Mouse (Mus musculus): Measurements from ENCODE around the gene Csf2ra.
A peak's percentile ranks its signal among the peaks of the same experiment; 100 is the strongest.
"Not testable (repeated sequence)": the region's sequence is repeated elsewhere in the genome, so short reads cannot be mapped to it uniquely, and the experiment has no call there.

The Csf2ra gene

GRCm38 (mm10) chr19:61224678-61225525 is 3.3 kb downstream of the Csf2ra start:
- no peak for DNase-seq (ENCODE audit: low spot score)

- DNase-seq (ENCODE audit: low spot score) = no peak
Measured at GRCm38 (mm10) chr19:61223706-61224328, 4.4 kb downstream of the Csf2ra start.

GRCm38 (mm10) chr19:61207506-61207905 is 20.7 kb downstream of the Csf2ra start:
- not testable (repeated sequence) for DNase-seq (ENCODE audit: low spot score)

GRCm38 (mm10) chr19:61199836-61200235 is 28.4 kb downstream of the Csf2ra start:
- peak; percentile 21 for DNase-seq (ENCODE audit: low spot score)

- peak; percentile 96 for DNase-seq (ENCODE audit: low spot score)
Measured at GRCm38 (mm10) chr19:61199316-61199715, 28.9 kb downstream of the Csf2ra start.

GRCm38 (mm10) chr19:61183590-61183989 is 44.6 kb downstream of the Csf2ra start, which contains the start of gene Gm6020:
Gm6020 (plus strand) TSS chr19:61183890.
- not testable (repeated sequence) for DNase-seq (ENCODE audit: low spot score)

GRCm38 (mm10) chr19:61175756-61176324 is 52.4 kb downstream of the Csf2ra start, which contains the start of gene Gm7102:
Gm7102 (minus strand) TSS chr19:61176309.
- DNase-seq (ENCODE audit: low spot score) = peak; percentile 14

Measured in retina, embryonic 14.5 days (tissue).